Mouse (Mus musculus): Measurements from ENCODE around the gene Tshz2.

DNA sequence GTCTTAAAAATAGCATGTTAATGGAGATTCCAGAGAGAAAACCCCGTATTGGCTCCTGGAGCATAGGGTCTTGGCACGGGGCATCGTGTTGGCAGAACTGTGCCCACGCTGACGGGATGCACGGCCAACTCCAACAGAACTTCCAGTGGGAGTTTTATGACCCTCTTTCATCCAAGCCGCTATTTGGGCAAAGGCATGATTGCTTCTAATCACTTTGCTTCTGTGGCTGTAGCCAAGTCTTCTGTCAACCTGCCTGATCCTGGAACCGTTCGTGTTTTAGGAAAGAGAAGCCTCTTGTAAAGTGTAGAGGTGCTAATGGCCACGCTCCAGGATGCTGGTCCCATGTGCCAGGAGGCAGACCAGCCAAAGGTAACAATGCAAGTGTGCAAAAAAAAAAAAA is 350.1 kb downstream of the Tshz2 start:
- TF ChIP-seq CTCF (IDR thresholded peaks at IDR 0.05; ENCODE audit: low read depth), result no peak
- no peak for TF ChIP-seq EP300 (IDR thresholded peaks at IDR 0.05; ENCODE audit: low read depth)

All from liver, embryonic 14.5 days (tissue).